ENCODE assay signal across 8 mouse cellular contexts in genomic region chr19:10102054-10102700, GRCm38 (mm10). TPM values are rescaled to one million over a fixed set of nuclear protein-coding genes. Genes with fewer than 3 reads are reported as not detected.
DNase-seq lines count a peak whose midpoint lies in the region; ATAC-seq and TF ChIP-seq lines count a peak whose summit lies in the region.

No protein-coding gene starts in this region.

- no peaks in the 10 kb centered on the region for H3K27me3 ChIP-seq in kidney, embryonic 15.5 days
- no peaks in the 10 kb centered on the region for H3K27me3 ChIP-seq in forebrain, embryonic 14.5 days (replicated peaks; ENCODE audit: control insufficient read depth, insufficient read depth, low read length)
- H3K27me3 ChIP-seq in liver, embryonic 13.5 days, result no peaks in the 10 kb centered on the region
- H3K27me3 ChIP-seq in stomach, postnatal 0 days (ENCODE audit: control insufficient read depth, insufficient read depth, low read length), result no peaks in the 10 kb centered on the region

- H3K9ac ChIP-seq in kidney, embryonic 15.5 days, result peak overlapping the region; percentile 68; the same call in 1 of the 2 replicates
- H3K9ac ChIP-seq in forebrain, embryonic 14.5 days (ENCODE audit: low read length), result peak overlapping the region; percentile 94
- peak overlapping the region; percentile 73 for H3K9ac ChIP-seq in liver, embryonic 13.5 days
- H3K9ac ChIP-seq in stomach, postnatal 0 days (ENCODE audit: low read length), result peak overlapping the region; percentile 69

- peak overlapping the region; percentile 78 for H3K4me3 ChIP-seq in kidney, embryonic 15.5 days (replicated peaks)
- peak overlapping the region; percentile 86 for H3K4me3 ChIP-seq in forebrain, embryonic 14.5 days (ENCODE audit: low read depth, low read length)
- peak overlapping the region; percentile 76 for H3K4me3 ChIP-seq in liver, embryonic 13.5 days (replicated peaks)
- peak overlapping the region; percentile 67 for H3K4me3 ChIP-seq in stomach, postnatal 0 days (ENCODE audit: low read depth, low read length)

- peak overlapping the region; percentile 69 for H3K4me2 ChIP-seq in kidney, embryonic 15.5 days
- H3K4me2 ChIP-seq in forebrain, embryonic 14.5 days (ENCODE audit: low read length), result peak overlapping the region; percentile 71
- H3K4me2 ChIP-seq in liver, embryonic 13.5 days, result peak overlapping the region; percentile 94
- H3K4me2 ChIP-seq in stomach, postnatal 0 days (replicated peaks; ENCODE audit: low read depth), result peak overlapping the region; percentile 74

- no peak for DNase-seq in kidney, adult 11 months
- peak; percentile 24 for DNase-seq in WW6 (ENCODE audit: low read depth, low spot score)
- no peak for DNase-seq in forebrain, embryonic 14.5 days (ENCODE audit: low spot score)
- no peak for DNase-seq in liver, embryonic 13.5 days
- no peak for DNase-seq in stomach, postnatal 0 days (ENCODE audit: low spot score)
- DNase-seq in left cerebral cortex, postnatal 4 days, result no peak
- DNase-seq in left cerebral cortex, postnatal 25 days (ENCODE audit: low spot score in 2 of 2), result no peak

- no peak for TF ChIP-seq EP300 in stomach, postnatal 0 days (optimal IDR thresholded peaks at IDR 0.05)

- intact Hi-C loops in left cerebral cortex, postnatal 4 days (cut with DNase I), result no loop called here
- intact Hi-C loops in left cerebral cortex, postnatal 25 days (cut with DNase I), result no loop called here

- 2% methylated on average over 22 of the region's 25 CpGs for WGBS in kidney, embryonic 15.5 days
- WGBS in forebrain, embryonic 14.5 days, result 3% methylated on average over 22 of the region's 25 CpGs
- WGBS in liver, embryonic 13.5 days (ENCODE audit: insufficient replicate concordance), result 10% methylated on average over 21 of the region's 25 CpGs
- 5% methylated on average over 19 of the region's 25 CpGs for WGBS in stomach, postnatal 0 days

- TF ChIP-seq CTCF in stomach, postnatal 0 days (IDR thresholded peaks at IDR 0.05; ENCODE audit: low read depth), result no peak

- H3K4me1 ChIP-seq in kidney, embryonic 15.5 days, result peaks cover 29% of the 10 kb centered on the region
- H3K4me1 ChIP-seq in forebrain, embryonic 14.5 days (ENCODE audit: control insufficient read depth, insufficient read depth, low read length), result peaks cover 34% of the 10 kb centered on the region
- peaks cover 89% of the 10 kb centered on the region for H3K4me1 ChIP-seq in liver, embryonic 13.5 days (replicated peaks)
- H3K4me1 ChIP-seq in stomach, postnatal 0 days (replicated peaks; ENCODE audit: control insufficient read depth, insufficient read depth), result no peaks in the 10 kb centered on the region

- peak overlapping the region; percentile 97 for H3K27ac ChIP-seq in kidney, embryonic 15.5 days
- H3K27ac ChIP-seq in forebrain, embryonic 14.5 days (ENCODE audit: low read depth, low read length), result peak overlapping the region; percentile 98
- peak overlapping the region; percentile 83 for H3K27ac ChIP-seq in liver, embryonic 13.5 days
- H3K27ac ChIP-seq in stomach, postnatal 0 days (replicated peaks), result peak overlapping the region; percentile 88

- H3K9me3 ChIP-seq in kidney, embryonic 15.5 days (replicated peaks), result no peaks in the 10 kb centered on the region
- H3K9me3 ChIP-seq in forebrain, embryonic 14.5 days (replicated peaks; ENCODE audit: control insufficient read depth, low read length), result no peaks in the 10 kb centered on the region
- H3K9me3 ChIP-seq in liver, embryonic 13.5 days (replicated peaks), result no peaks in the 10 kb centered on the region
- H3K9me3 ChIP-seq in stomach, postnatal 0 days (ENCODE audit: control insufficient read depth, low read length), result no peaks in the 10 kb centered on the region

- peaks cover under 1% of the 10 kb centered on the region; the same call in 1 of the 2 replicates for H3K36me3 ChIP-seq in kidney, embryonic 15.5 days
- peaks cover 3% of the 10 kb centered on the region; the same call in 1 of the 2 replicates for H3K36me3 ChIP-seq in forebrain, embryonic 14.5 days (ENCODE audit: control insufficient read depth, insufficient read depth, low read length)
- peaks cover 16% of the 10 kb centered on the region for H3K36me3 ChIP-seq in liver, embryonic 13.5 days
- H3K36me3 ChIP-seq in stomach, postnatal 0 days (ENCODE audit: control insufficient read depth, insufficient read depth, low read length), result no peaks in the 10 kb centered on the region

- ATAC-seq in kidney, embryonic 15.5 days (replicated peaks; ENCODE audit: low FRiP score), result peak; percentile 50
- ATAC-seq in forebrain, embryonic 14.5 days, result no peak
- peak; percentile 8; the same call in 1 of the 2 replicates for ATAC-seq in liver, embryonic 13.5 days (ENCODE audit: low read depth)
- ATAC-seq in stomach, postnatal 0 days (ENCODE audit: low FRiP score, low TSS enrichment), result no peak

RNA-seq across cellular contexts. Expression of gene Fads2, which starts 0.6 kb away (rescaled TPM):
- 76.5 and 98.4 TPM in 2 replicates for polyA plus RNA-seq in kidney, embryonic 15.5 days (2015; fragmentation: Nextera tagmentation; extraction: Ambion mirVana)
- 71.1 and 71.5 TPM in 2 replicates for polyA plus RNA-seq in forebrain, embryonic 14.5 days (2014; fragmentation: Nextera tagmentation; extraction: Ambion mirVana)
- polyA plus RNA-seq in liver, embryonic 13.5 days (2015; fragmentation: Nextera tagmentation; extraction: Ambion mirVana), result 66.8 and 76.0 TPM in 2 replicates
- polyA plus RNA-seq in stomach, postnatal 0 days (2015; fragmentation: Nextera tagmentation; extraction: Ambion mirVana), result 34.6 and 35.3 TPM in 2 replicates
- total RNA-seq in left cerebral cortex, postnatal 4 days (2021), result 100 to 1,000 TPM; 220 to 236 TPM
- total RNA-seq in left cerebral cortex, postnatal 25 days (2021), result 100 to 1,000 TPM; 141 to 145 TPM

Comparison
In these comparisons a context has a peak if more than half of its experiments do, and no peak if none do; other contexts are left out.
1. ATAC-seq: peak in kidney, embryonic 15.5 days (single experiment) and liver, embryonic 13.5 days (single experiment); none in forebrain, embryonic 14.5 days (single experiment) and stomach, postnatal 0 days (single experiment).
2. Peak in every context shown above with its lines, with median percentiles within 50 percentile points of each other: H3K27ac ChIP-seq, H3K4me2 ChIP-seq, H3K4me3 ChIP-seq and H3K9ac ChIP-seq.